Mouse (Mus musculus): ENCODE data around the gene Elfn1. TPM values are rescaled to one million over a fixed set of nuclear protein-coding genes. Genes with fewer than 3 reads are reported as not detected.

Elfn1 gene
- polyA plus RNA-seq, 1 experiment, result not detected

DNA sequence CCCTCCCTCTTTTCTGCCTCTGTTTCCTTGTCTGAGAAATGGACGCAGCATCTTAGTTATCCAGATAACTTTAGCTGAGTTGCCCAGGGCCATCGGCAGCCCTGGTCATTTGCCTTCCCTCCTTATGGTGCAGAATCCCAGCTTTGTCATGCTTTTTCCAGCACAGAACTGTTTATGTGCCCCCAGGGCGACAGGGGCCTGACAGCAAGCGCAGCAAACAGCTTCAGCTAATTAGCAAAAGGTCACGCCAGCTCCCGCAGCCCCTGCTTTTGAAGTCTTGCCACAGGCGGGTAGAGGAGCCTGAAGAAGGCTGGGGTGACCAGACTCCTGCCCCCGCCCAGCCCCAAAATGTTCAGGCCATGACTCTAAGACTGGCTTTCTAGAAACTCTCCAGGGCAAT lies 41.6 kb downstream of the Elfn1 start:
- WGBS, result 70% methylated on average over 8 of the region's 8 CpGs
- H3K4me1 ChIP-seq (ENCODE audit: control insufficient read depth, insufficient read depth, low read length), result peaks cover 35% of the 10 kb centered on the region
- no peak overlapping the region for H3K4me3 ChIP-seq (ENCODE audit: insufficient read depth, low read depth, low read length)
- TF ChIP-seq POLR2A (IDR thresholded peaks at IDR 0.05; ENCODE audit: insufficient read depth, low read depth, low read length), result no peak
- TF ChIP-seq CTCF (IDR thresholded peaks at IDR 0.05; ENCODE audit: insufficient read depth, low read depth, low read length), result no peak
- no peak overlapping the region for H3K27ac ChIP-seq (ENCODE audit: insufficient read depth, low read depth, low read length)

DNA sequence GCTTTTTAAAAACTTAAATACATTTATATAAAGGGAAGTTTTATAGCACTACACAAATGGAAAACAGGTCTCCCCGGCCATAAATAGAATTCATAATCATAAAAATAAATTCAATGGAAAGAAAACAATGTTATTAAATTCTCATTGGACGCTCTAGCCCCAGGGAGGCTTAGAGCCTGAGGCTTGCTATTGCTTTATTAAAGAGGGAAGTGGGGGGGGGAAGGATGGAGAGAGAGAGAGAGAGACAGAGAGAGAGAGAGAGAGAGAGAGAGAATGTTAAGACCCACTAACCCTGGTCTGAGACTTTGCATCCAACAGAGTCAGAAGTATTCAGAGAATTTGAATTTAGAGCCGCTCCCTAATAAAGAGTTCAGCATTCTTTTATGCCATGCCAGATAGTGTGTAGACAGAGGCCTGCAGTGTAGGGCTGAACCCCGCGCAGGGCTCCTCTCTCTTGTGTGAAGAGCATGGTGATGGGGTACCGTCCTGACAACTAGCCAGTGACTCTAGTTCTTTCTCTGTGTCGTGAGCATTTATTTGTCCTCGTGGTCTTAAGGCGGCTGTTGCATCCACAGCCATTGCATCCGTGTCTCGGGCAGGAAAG lies 42.3 kb downstream of the Elfn1 start:
- whole genome bisulfite sequencing, result 74% methylated on average over 11 of the region's 11 CpGs
- peaks cover 29% of the 10 kb centered on the region for H3K4me1 ChIP-seq (ENCODE audit: control insufficient read depth, insufficient read depth, low read length)

DNA sequence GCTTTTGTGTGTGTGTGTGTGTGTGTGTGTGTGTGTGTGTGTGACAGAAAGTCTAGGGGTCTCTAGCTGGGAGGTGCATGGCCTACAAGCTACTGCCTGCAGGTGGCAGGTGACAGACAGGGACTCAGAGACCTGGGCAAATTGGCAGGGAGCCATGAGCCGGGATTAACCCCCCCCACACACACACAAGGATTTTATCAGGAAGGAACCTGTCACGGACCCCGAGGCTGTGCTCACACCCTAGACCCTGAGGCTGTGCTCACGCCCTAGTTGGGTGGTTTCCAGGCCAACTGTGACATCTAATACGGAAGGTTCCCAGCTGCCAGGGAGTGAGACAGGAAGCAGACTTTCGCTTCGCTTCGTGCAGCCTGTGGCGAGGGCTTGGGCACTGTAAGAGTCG lies 49.1 kb downstream of the Elfn1 start:
- no peak overlapping the region for H3K27ac ChIP-seq (ENCODE audit: insufficient read depth, low read depth, low read length)
- peaks cover 14% of the 10 kb centered on the region for H3K4me1 ChIP-seq (ENCODE audit: control insufficient read depth, insufficient read depth, low read length)
- 37% methylated on average over 10 of the region's 10 CpGs for WGBS
- TF ChIP-seq CTCF (IDR thresholded peaks at IDR 0.05; ENCODE audit: insufficient read depth, low read depth, low read length), result no peak
- no peak for TF ChIP-seq POLR2A (IDR thresholded peaks at IDR 0.05; ENCODE audit: insufficient read depth, low read depth, low read length)
- no peak overlapping the region for H3K4me3 ChIP-seq (ENCODE audit: insufficient read depth, low read depth, low read length)

More for the DNA sequence above, 42.3 kb downstream of the Elfn1 start:
- Histone ChIP-seq H3K4me3 (ENCODE audit: insufficient read depth, low read depth, low read length) (no peak overlapping the region), H3K27ac (ENCODE audit: insufficient read depth, low read depth, low read length) (no peak overlapping the region)
- TF ChIP-seq CTCF (IDR thresholded peaks at IDR 0.05; ENCODE audit: insufficient read depth, low read depth, low read length) (no peak), POLR2A (IDR thresholded peaks at IDR 0.05; ENCODE audit: insufficient read depth, low read depth, low read length) (no peak)

DNA sequence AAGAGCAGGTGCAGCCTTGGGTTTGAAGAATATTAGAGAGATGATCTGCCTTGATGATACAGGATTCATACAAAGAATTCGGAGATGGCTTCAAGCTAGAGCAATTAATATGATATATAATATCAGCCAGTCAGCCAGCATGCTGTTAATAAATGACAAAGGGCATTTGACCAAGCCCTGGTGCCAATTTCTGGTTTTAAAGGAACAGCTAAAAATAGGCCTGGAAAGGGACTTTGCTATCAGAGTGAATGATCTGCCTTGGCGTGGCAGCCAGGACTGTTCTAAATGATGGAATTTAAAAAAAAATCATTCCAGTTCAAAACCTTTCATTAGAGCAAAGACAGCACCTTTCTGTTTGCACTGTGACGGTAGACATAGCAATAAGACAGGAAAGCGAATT lies 52.0 kb downstream of the Elfn1 start:
- WGBS, result 95% methylated on average over 4 of the region's 4 CpGs
- Histone ChIP-seq H3K27ac (ENCODE audit: insufficient read depth, low read depth, low read length) (no peak overlapping the region), H3K4me3 (ENCODE audit: insufficient read depth, low read depth, low read length) (no peak overlapping the region), H3K4me1 (ENCODE audit: control insufficient read depth, insufficient read depth, low read length) (peaks cover 24% of the 10 kb centered on the region)
- no peak for TF ChIP-seq CTCF (IDR thresholded peaks at IDR 0.05; ENCODE audit: insufficient read depth, low read depth, low read length)
- no peak for TF ChIP-seq POLR2A (IDR thresholded peaks at IDR 0.05; ENCODE audit: insufficient read depth, low read depth, low read length)

DNA sequence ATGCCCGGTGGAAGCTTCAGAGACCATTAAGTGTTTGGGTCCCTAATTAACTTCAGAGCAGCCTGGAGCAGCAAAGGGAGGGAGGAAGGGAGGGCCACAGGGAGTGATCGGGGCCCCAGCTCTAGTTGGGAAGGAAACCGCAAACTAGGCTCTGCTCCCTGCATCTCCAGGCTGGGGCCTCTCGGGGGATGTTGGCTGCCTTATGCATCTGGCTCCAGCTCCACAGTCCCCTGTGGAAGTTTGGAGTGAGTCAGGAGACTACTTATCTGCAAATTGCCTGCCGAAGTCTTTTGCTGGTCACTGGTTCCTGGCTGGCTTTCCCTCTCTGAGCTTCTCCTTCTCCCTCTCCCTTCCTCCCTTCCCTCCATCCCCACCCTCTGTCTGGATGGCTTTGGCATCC lies 56.6 kb downstream of the Elfn1 start:
- Histone ChIP-seq H3K4me3 (ENCODE audit: insufficient read depth, low read depth, low read length) (no peak overlapping the region), H3K4me1 (ENCODE audit: control insufficient read depth, insufficient read depth, low read length) (peaks cover 32% of the 10 kb centered on the region), H3K27ac (ENCODE audit: insufficient read depth, low read depth, low read length) (no peak overlapping the region)
- 44% methylated on average over 5 of the region's 5 CpGs for WGBS
- no peak for TF ChIP-seq POLR2A (IDR thresholded peaks at IDR 0.05; ENCODE audit: insufficient read depth, low read depth, low read length)
- TF ChIP-seq CTCF (IDR thresholded peaks at IDR 0.05; ENCODE audit: insufficient read depth, low read depth, low read length), result no peak

DNA sequence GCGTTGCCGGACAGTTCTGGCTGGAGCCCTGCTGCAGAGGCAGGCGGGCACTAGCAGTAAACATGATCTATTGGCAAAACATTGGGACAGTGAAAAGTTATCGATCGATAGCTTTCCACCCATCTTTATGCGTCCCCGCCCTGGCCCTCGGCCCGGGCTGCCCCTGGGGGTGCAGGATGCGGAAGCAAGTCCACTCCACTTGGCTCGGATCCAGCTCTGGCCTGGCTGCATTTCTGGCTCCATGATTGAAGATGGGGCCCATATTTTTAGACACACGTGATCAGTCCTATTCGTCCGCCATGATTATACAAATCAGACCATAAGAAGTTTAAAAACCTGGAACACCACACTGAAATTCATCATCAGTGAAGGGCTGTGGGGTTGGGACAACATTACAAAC lies 57.9 kb downstream of the Elfn1 start:
- peaks cover 38% of the 10 kb centered on the region for H3K4me1 ChIP-seq (ENCODE audit: control insufficient read depth, insufficient read depth, low read length)
- TF ChIP-seq POLR2A (IDR thresholded peaks at IDR 0.05; ENCODE audit: insufficient read depth, low read depth, low read length) (no peak), CTCF (IDR thresholded peaks at IDR 0.05; ENCODE audit: insufficient read depth, low read depth, low read length) (no peak)
- H3K4me3 ChIP-seq (ENCODE audit: insufficient read depth, low read depth, low read length), result no peak overlapping the region
- 82% methylated on average over 14 of the region's 14 CpGs for WGBS
- no peak overlapping the region for H3K27ac ChIP-seq (ENCODE audit: insufficient read depth, low read depth, low read length)

DNA sequence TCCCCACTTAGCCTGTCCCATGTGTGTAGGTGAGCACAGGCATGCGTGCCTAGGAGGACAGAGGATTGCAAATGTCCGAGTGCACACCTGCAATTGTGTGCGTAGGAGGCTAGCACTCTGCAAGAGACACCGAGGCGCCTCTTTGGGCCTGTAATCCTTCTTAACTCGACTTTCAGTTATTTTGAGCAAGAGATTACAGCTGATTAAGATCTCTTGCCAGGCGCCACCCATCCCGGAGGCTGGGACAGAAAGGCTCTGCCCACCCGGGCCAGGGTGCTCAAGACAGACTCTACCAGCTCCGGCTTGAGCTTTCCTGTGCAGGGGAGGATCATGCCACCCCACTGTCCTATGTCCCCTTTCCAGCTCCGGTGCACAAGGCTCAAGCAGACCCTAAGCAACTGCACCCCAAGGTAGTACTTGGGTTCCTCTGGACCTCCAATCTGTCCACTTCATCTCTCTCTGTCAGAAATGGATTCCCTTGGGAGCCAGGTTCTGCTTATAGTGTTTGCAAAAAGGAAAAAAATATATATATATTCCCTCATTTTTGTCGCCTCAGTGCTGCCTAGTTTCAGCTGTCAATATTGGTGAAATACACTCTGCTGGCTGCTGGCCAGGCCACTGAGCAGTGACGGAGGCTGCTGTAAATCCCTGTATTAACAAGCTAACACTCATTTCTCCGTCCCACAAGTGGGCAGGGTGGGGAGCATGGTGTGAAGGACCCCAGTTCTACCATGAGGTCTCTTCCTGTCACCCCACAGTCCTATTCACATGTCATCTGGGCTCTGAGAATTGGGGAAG lies 61.6 kb downstream of the Elfn1 start:
- Histone ChIP-seq H3K27ac (ENCODE audit: insufficient read depth, low read depth, low read length) (no peak overlapping the region), H3K4me1 (ENCODE audit: control insufficient read depth, insufficient read depth, low read length) (peaks cover 33% of the 10 kb centered on the region), H3K4me3 (ENCODE audit: insufficient read depth, low read depth, low read length) (no peak overlapping the region)
- TF ChIP-seq CTCF (IDR thresholded peaks at IDR 0.05; ENCODE audit: insufficient read depth, low read depth, low read length) (no peak), POLR2A (IDR thresholded peaks at IDR 0.05; ENCODE audit: insufficient read depth, low read depth, low read length) (no peak)
- 61% methylated on average over 14 of the region's 14 CpGs for WGBS

DNA sequence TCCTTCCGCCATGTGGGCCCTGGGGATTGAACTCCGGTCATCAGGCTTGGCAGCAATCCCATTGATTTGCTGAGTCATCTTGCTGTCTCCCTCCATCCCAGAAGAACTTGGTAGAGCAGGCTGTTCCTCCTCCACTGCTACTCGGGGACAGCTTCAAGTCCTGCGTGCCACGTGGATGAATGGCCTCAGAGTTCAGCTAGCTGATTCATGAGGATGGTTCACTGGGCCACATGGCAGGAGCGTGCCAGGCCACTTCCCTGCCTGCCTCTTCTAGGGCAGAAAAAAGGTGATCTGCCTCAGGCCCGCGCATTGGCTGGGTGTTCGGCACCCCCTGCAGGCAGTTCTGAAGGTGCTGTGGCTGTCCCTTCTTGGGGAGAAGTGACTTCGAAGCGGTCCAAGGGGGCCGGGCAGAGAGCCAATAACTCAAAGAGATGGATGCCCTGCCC lies 62.5 kb downstream of the Elfn1 start:
- TF ChIP-seq CTCF (IDR thresholded peaks at IDR 0.05; ENCODE audit: insufficient read depth, low read depth, low read length) (no peak), POLR2A (IDR thresholded peaks at IDR 0.05; ENCODE audit: insufficient read depth, low read depth, low read length) (no peak)
- 43% methylated on average over 12 of the region's 12 CpGs for WGBS
- Histone ChIP-seq H3K4me3 (ENCODE audit: insufficient read depth, low read depth, low read length) (no peak overlapping the region), H3K27ac (ENCODE audit: insufficient read depth, low read depth, low read length) (no peak overlapping the region), H3K4me1 (ENCODE audit: control insufficient read depth, insufficient read depth, low read length) (peaks cover 30% of the 10 kb centered on the region)

DNA sequence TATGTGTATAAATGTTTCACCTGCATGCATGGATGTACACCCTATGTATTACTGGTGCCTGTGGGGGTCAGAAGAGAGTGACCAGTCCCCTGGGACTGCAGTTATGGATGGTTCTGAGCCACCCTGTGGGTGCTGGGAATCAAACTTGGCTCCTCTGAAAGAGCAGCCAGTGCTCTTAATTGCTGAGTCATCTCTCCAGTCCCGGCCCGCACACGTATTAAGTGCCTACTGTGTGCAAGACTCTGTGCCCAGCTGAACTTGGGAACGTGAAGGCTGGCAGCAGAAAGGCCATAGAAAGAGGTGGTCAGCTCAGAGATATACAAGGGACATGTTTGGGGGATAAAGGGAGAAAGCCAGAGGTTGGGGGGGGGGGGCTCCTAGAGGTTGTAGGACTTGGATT lies 68.8 kb downstream of the Elfn1 start:
- no peak for TF ChIP-seq POLR2A (IDR thresholded peaks at IDR 0.05; ENCODE audit: insufficient read depth, low read depth, low read length)
- TF ChIP-seq CTCF (IDR thresholded peaks at IDR 0.05; ENCODE audit: insufficient read depth, low read depth, low read length), result no peak
- Histone ChIP-seq H3K4me3 (ENCODE audit: insufficient read depth, low read depth, low read length) (no peak overlapping the region), H3K4me1 (ENCODE audit: control insufficient read depth, insufficient read depth, low read length) (peaks cover 25% of the 10 kb centered on the region), H3K27ac (ENCODE audit: insufficient read depth, low read depth, low read length) (no peak overlapping the region)
- WGBS, result 85% methylated on average over 4 of the region's 4 CpGs

Data from olfactory bulb, adult 2 months (tissue).